Comparison of ENCODE assay signal across 27 mouse cellular contexts in genomic region chr3:96337269-96337668, GRCm38 (mm10). TPM values are rescaled to one million over a fixed set of nuclear protein-coding genes. Genes with fewer than 3 reads are reported as not detected.
DNase-seq lines count a peak whose midpoint lies in the region; ATAC-seq and TF ChIP-seq lines count a peak whose summit lies in the region.
"Had no signal": no experiment of that assay in that cellular context is flagged by ENCODE, and none has a peak within 500 bp of the region (broad histone marks: within the 10 kb centered on the region; RNA-seq: fewer than 3 reads in every experiment).

No protein-coding gene starts in this region.

- no peaks in the 10 kb centered on the region for H3K9me3 ChIP-seq in forebrain, postnatal 0 days (ENCODE audit: low read length)
- peaks cover 2% of the 10 kb centered on the region; the same call in 1 of the 2 replicates for H3K9me3 ChIP-seq in forebrain, embryonic 16.5 days (ENCODE audit: control insufficient read depth, low read length)
- H3K9me3 ChIP-seq in hindbrain, embryonic 11.5 days (ENCODE audit: control insufficient read depth, low read length) = no peaks in the 10 kb centered on the region
- no peaks in the 10 kb centered on the region for H3K9me3 ChIP-seq in hindbrain, embryonic 10.5 days
- no peaks in the 10 kb centered on the region for H3K9me3 ChIP-seq in midbrain, embryonic 11.5 days (ENCODE audit: control insufficient read depth, low read length)
- H3K9me3 ChIP-seq in midbrain, embryonic 16.5 days (replicated peaks; ENCODE audit: control insufficient read depth, low read length, poor library complexity, severe bottlenecking) = no peaks in the 10 kb centered on the region
- H3K9me3 ChIP-seq: embryonic facial prominence, embryonic 13.5 days; G1E; heart, embryonic 13.5 days had no signal

- no peak overlapping the region for H3K4me3 ChIP-seq in forebrain, postnatal 0 days (ENCODE audit: low read depth, low read length)
- no peak overlapping the region for H3K4me3 ChIP-seq in forebrain, embryonic 16.5 days (replicated peaks; ENCODE audit: low read length)
- H3K4me3 ChIP-seq in hindbrain, embryonic 11.5 days (ENCODE audit: low read depth, low read length) = no peak overlapping the region
- no peak overlapping the region for H3K4me3 ChIP-seq in hindbrain, embryonic 10.5 days
- no peak overlapping the region for H3K4me3 ChIP-seq in midbrain, embryonic 11.5 days (ENCODE audit: low read depth, low read length)
- H3K4me3 ChIP-seq in midbrain, embryonic 16.5 days (ENCODE audit: low read depth, low read length) = no peak overlapping the region
- H3K4me3 ChIP-seq: embryonic facial prominence, embryonic 13.5 days; erythroblast, embryonic 14.5 days; heart, embryonic 13.5 days had no signal

- ATAC-seq in forebrain, postnatal 0 days = no peak
- ATAC-seq in forebrain, embryonic 16.5 days = no peak
- ATAC-seq in hindbrain, embryonic 11.5 days (ENCODE audit: low FRiP score) = no peak
- ATAC-seq in midbrain, embryonic 11.5 days (ENCODE audit: low FRiP score) = no peak
- ATAC-seq in midbrain, embryonic 16.5 days = no peak
- ATAC-seq: forebrain, embryonic 14.5 days; hindbrain, postnatal 0 days; inflammation-experienced regulatory T-cells, adult 6 months; Patski had no signal

- H3K27ac ChIP-seq in forebrain, postnatal 0 days (ENCODE audit: low read depth, low read length) = no peak overlapping the region
- no peak overlapping the region for H3K27ac ChIP-seq in forebrain, embryonic 16.5 days (ENCODE audit: low read length)
- no peak overlapping the region for H3K27ac ChIP-seq in hindbrain, embryonic 11.5 days (ENCODE audit: low read depth, low read length)
- H3K27ac ChIP-seq in hindbrain, embryonic 10.5 days = no peak overlapping the region
- no peak overlapping the region for H3K27ac ChIP-seq in midbrain, embryonic 11.5 days (ENCODE audit: low read depth, low read length)
- H3K27ac ChIP-seq in midbrain, embryonic 16.5 days (ENCODE audit: low read length) = no peak overlapping the region
- H3K27ac ChIP-seq: embryonic facial prominence, embryonic 13.5 days; heart, embryonic 13.5 days; hindbrain, embryonic 14.5 days; hindbrain, postnatal 0 days had no signal

- H3K4me2 ChIP-seq in forebrain, postnatal 0 days (ENCODE audit: low read depth) = no peak overlapping the region
- no peak overlapping the region for H3K4me2 ChIP-seq in forebrain, embryonic 16.5 days (ENCODE audit: low read length)
- no peak overlapping the region for H3K4me2 ChIP-seq in hindbrain, embryonic 11.5 days (replicated peaks; ENCODE audit: low read depth, low read length)
- no peak overlapping the region for H3K4me2 ChIP-seq in midbrain, embryonic 11.5 days
- no peak overlapping the region for H3K4me2 ChIP-seq in midbrain, embryonic 16.5 days (ENCODE audit: low read length)
- H3K4me2 ChIP-seq: embryonic facial prominence, embryonic 13.5 days; heart, embryonic 13.5 days; hindbrain, embryonic 14.5 days had no signal

- no peak overlapping the region for H3K9ac ChIP-seq in forebrain, postnatal 0 days
- H3K9ac ChIP-seq in forebrain, embryonic 16.5 days (replicated peaks; ENCODE audit: low read depth, low read length) = no peak overlapping the region
- no peak overlapping the region for H3K9ac ChIP-seq in hindbrain, embryonic 11.5 days (ENCODE audit: low read depth, low read length)
- no peak overlapping the region for H3K9ac ChIP-seq in midbrain, embryonic 11.5 days (ENCODE audit: low read length)
- no peak overlapping the region for H3K9ac ChIP-seq in midbrain, embryonic 16.5 days (ENCODE audit: low read depth, low read length)
- H3K9ac ChIP-seq: embryonic facial prominence, embryonic 13.5 days; heart, embryonic 13.5 days; hindbrain, embryonic 14.5 days had no signal

- H3K4me1 ChIP-seq in forebrain, postnatal 0 days (ENCODE audit: insufficient read depth) = no peaks in the 10 kb centered on the region
- no peaks in the 10 kb centered on the region for H3K4me1 ChIP-seq in forebrain, embryonic 16.5 days (replicated peaks; ENCODE audit: control insufficient read depth, insufficient read depth, low read length)
- H3K4me1 ChIP-seq in hindbrain, embryonic 11.5 days (replicated peaks; ENCODE audit: control insufficient read depth, insufficient read depth, low read length) = no peaks in the 10 kb centered on the region
- peaks cover 21% of the 10 kb centered on the region for H3K4me1 ChIP-seq in hindbrain, embryonic 10.5 days (replicated peaks)
- H3K4me1 ChIP-seq in midbrain, embryonic 11.5 days (ENCODE audit: control insufficient read depth, insufficient read depth, low read length) = peaks cover 6% of the 10 kb centered on the region
- no peaks in the 10 kb centered on the region for H3K4me1 ChIP-seq in midbrain, embryonic 16.5 days (ENCODE audit: control insufficient read depth, insufficient read depth, low read length)

- 89% methylated on average over 6 of the region's 6 CpGs for WGBS in forebrain, postnatal 0 days
- 89% methylated on average over 6 of the region's 6 CpGs for WGBS in forebrain, embryonic 16.5 days
- WGBS in hindbrain, embryonic 11.5 days = 85% methylated on average over 6 of the region's 6 CpGs
- WGBS in hindbrain, embryonic 10.5 days = 87% methylated on average over 6 of the region's 6 CpGs
- WGBS in midbrain, embryonic 11.5 days = 87% methylated on average over 6 of the region's 6 CpGs
- 88% methylated on average over 6 of the region's 6 CpGs for WGBS in midbrain, embryonic 16.5 days

- peak; percentile 0 for DNase-seq in forebrain, postnatal 0 days
- peak; percentile 0 for DNase-seq in hindbrain, embryonic 11.5 days (ENCODE audit: low spot score)
- DNase-seq in hindbrain, embryonic 10.5 days (ENCODE audit: low spot score) = no peak
- DNase-seq in midbrain, embryonic 11.5 days (ENCODE audit: low spot score, missing footprints) = peak; percentile 77
- DNase-seq in cerebellum, postnatal 14 days = no peak
- DNase-seq: adrenal gland, postnatal 10 days; adrenal gland, postnatal 36 days; B cell, adult 2 months; cerebellum, adult 18-20 months; cerebellum, adult 9-10 months; cerebellum, postnatal 25 days; gastrocnemius, postnatal 10 days; gastrocnemius, postnatal 36 days; kidney, adult 11 months had no signal

- peaks cover 78% of the 10 kb centered on the region for H3K27me3 ChIP-seq in forebrain, postnatal 0 days (ENCODE audit: insufficient read depth, low read length)
- peaks cover 64% of the 10 kb centered on the region for H3K27me3 ChIP-seq in forebrain, embryonic 16.5 days (replicated peaks; ENCODE audit: control insufficient read depth, insufficient read depth, low read length)
- peaks cover 72% of the 10 kb centered on the region for H3K27me3 ChIP-seq in hindbrain, embryonic 11.5 days (ENCODE audit: control insufficient read depth, insufficient read depth, low read length)
- H3K27me3 ChIP-seq in hindbrain, embryonic 10.5 days (ENCODE audit: insufficient read depth, poor library complexity, severe bottlenecking) = peaks cover 97% of the 10 kb centered on the region
- peaks cover 73% of the 10 kb centered on the region for H3K27me3 ChIP-seq in midbrain, embryonic 11.5 days (ENCODE audit: control insufficient read depth, insufficient read depth, low read length)
- H3K27me3 ChIP-seq in midbrain, embryonic 16.5 days (ENCODE audit: control insufficient read depth, insufficient read depth, low read depth, low read length) = peaks cover 65% of the 10 kb centered on the region

- no peaks in the 10 kb centered on the region for H3K36me3 ChIP-seq in forebrain, postnatal 0 days (ENCODE audit: insufficient read depth)
- no peaks in the 10 kb centered on the region for H3K36me3 ChIP-seq in forebrain, embryonic 16.5 days (ENCODE audit: control insufficient read depth, insufficient read depth)
- no peaks in the 10 kb centered on the region for H3K36me3 ChIP-seq in hindbrain, embryonic 11.5 days (ENCODE audit: control insufficient read depth, insufficient read depth, low read length)
- no peaks in the 10 kb centered on the region for H3K36me3 ChIP-seq in hindbrain, embryonic 10.5 days
- no peaks in the 10 kb centered on the region for H3K36me3 ChIP-seq in midbrain, embryonic 11.5 days (ENCODE audit: control insufficient read depth, insufficient read depth, low read length)
- no peaks in the 10 kb centered on the region for H3K36me3 ChIP-seq in midbrain, embryonic 16.5 days (ENCODE audit: control insufficient read depth, insufficient read depth, low read length)
- H3K36me3 ChIP-seq: embryonic facial prominence, embryonic 13.5 days; G1E; heart, embryonic 13.5 days had no signal

- TF ChIP-seq CTCF in forebrain, postnatal 0 days (IDR thresholded peaks at IDR 0.05; ENCODE audit: low read depth) = no peak

RNA-seq across cellular contexts. Expression of gene Fcgr1, which starts 43.5 kb away (rescaled TPM):
- total RNA-seq in forebrain, postnatal 0 days (2014; rRNA removed) = 1.7 and 5.7 TPM in 2 replicates
- polyA plus RNA-seq in forebrain, postnatal 0 days (2015; fragmentation: Nextera tagmentation; extraction: Ambion mirVana) = 1.5 and 2.4 TPM in 2 replicates
- polyA plus RNA-seq in forebrain, embryonic 16.5 days (2015; fragmentation: Nextera tagmentation; extraction: Ambion mirVana) = 0.92 and 0.99 TPM in 2 replicates
- 1.3 and 1.9 TPM in 2 replicates for polyA plus RNA-seq in hindbrain, embryonic 11.5 days (2014; fragmentation: Nextera tagmentation; extraction: Ambion mirVana)
- 1.7 and 1.9 TPM in 2 replicates for polyA plus RNA-seq in hindbrain, embryonic 10.5 days (2016; fragmentation: Nextera tagmentation; extraction: Ambion mirVana)
- polyA plus RNA-seq in midbrain, embryonic 11.5 days (2014; fragmentation: Nextera tagmentation; extraction: Ambion mirVana) = 1.7 and 2.1 TPM in 2 replicates
- 0.89 and 1.5 TPM in 2 replicates for polyA plus RNA-seq in midbrain, embryonic 16.5 days (2015; fragmentation: Nextera tagmentation; extraction: Ambion mirVana)
- total RNA-seq: CH12.LX; common myeloid progenitor, adult 5-6 weeks had no signal
- polyA plus RNA-seq: erythroblast, embryonic 14.5 days; G1E had no signal

Comparison
In these comparisons a context has a peak if more than half of its experiments do, and no peak if none do; other contexts are left out.
1. DNase-seq: peak in forebrain, postnatal 0 days (single experiment), hindbrain, embryonic 11.5 days (single experiment) and midbrain, embryonic 11.5 days (single experiment); none in hindbrain, embryonic 10.5 days (single experiment) and cerebellum, postnatal 14 days (0 of 2).